ENCODE assay signal across 18 mouse cellular contexts in the genomic region with DNA sequence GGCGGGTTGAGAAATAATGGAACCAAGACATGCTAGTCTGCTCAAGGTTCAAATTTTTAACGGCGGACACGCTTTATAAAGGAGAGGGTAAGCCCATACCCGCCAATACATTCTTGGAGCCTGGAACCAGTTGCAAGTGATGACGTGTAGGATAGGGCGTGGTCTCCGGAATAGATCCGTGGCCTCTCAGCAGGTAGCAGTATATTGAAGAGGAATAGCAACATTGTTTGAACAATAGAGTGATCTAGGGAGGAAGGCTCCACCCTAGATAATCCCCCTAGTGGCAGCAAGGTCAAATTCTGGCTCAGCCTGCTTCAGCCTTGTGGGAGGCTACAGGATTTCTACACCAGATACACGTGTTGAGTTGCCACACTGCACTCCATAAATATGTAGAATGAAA. TPM values are rescaled to one million over a fixed set of nuclear protein-coding genes. Genes with fewer than 3 reads are reported as not detected.
DNase-seq lines count a peak whose midpoint lies in the region; ATAC-seq and TF ChIP-seq lines count a peak whose summit lies in the region.
"Had no signal": no experiment of that assay in that cellular context is flagged by ENCODE, and none has a peak within 500 bp of the region (broad histone marks: within the 10 kb centered on the region; RNA-seq: fewer than 3 reads in every experiment).

No protein-coding gene starts in this region.

- WGBS in lung, embryonic 14.5 days: 82% methylated on average over 10 of the region's 10 CpGs
- 36% methylated on average over 10 of the region's 10 CpGs for WGBS in macrophage (ENCODE audit: missing documents)

- no peaks in the 10 kb centered on the region for H3K36me3 ChIP-seq in lung, embryonic 14.5 days (ENCODE audit: insufficient read depth)
- H3K36me3 ChIP-seq in E14TG2a.4 (ENCODE audit: insufficient read depth, low read length) (no peaks in the 10 kb centered on the region), macrophage (ENCODE audit: inconsistent target) (peaks cover 9% of the 10 kb centered on the region)
- H3K36me3 ChIP-seq: embryonic facial prominence, embryonic 12.5 days; heart, embryonic 15.5 days; midbrain, embryonic 15.5 days had no signal

- no peaks in the 10 kb centered on the region for H3K9me3 ChIP-seq in lung, embryonic 14.5 days (ENCODE audit: low read depth, low read length)
- peaks cover 15% of the 10 kb centered on the region for H3K9me3 ChIP-seq in E14TG2a.4 (ENCODE audit: low read length)
- H3K9me3 ChIP-seq: embryonic facial prominence, embryonic 12.5 days; heart, embryonic 15.5 days; midbrain, embryonic 15.5 days had no signal

- H3K27ac ChIP-seq in lung, embryonic 14.5 days (ENCODE audit: low read depth): no peak overlapping the region
- H3K27ac ChIP-seq in macrophage: peak overlapping the region; percentile 82
- H3K27ac ChIP-seq: embryonic facial prominence, embryonic 12.5 days; heart, embryonic 15.5 days; hindbrain, postnatal 0 days; midbrain, embryonic 15.5 days had no signal

- H3K4me1 ChIP-seq in lung, embryonic 14.5 days (ENCODE audit: insufficient read depth): no peaks in the 10 kb centered on the region
- H3K4me1 ChIP-seq in E14TG2a.4 (replicated peaks; ENCODE audit: low read depth, low read length): peaks cover 19% of the 10 kb centered on the region
- H3K4me1 ChIP-seq: embryonic facial prominence, embryonic 12.5 days; heart, embryonic 15.5 days; midbrain, embryonic 15.5 days had no signal

- no peaks in the 10 kb centered on the region for H3K27me3 ChIP-seq in lung, embryonic 14.5 days (ENCODE audit: insufficient read depth, low read length)
- H3K27me3 ChIP-seq in E14TG2a.4 (ENCODE audit: insufficient read depth, low read length): peaks cover 8% of the 10 kb centered on the region; the same call in 1 of the 2 replicates
- H3K27me3 ChIP-seq: embryonic facial prominence, embryonic 12.5 days; heart, embryonic 15.5 days; midbrain, embryonic 15.5 days had no signal

- ATAC-seq in lung, embryonic 14.5 days (ENCODE audit: insufficient read depth): peak; percentile 55; the same call in 1 of the 2 replicates
- no peak for ATAC-seq in erythroid progenitor cell, adult 5-6 weeks (replicated peaks; ENCODE audit: low FRiP score, poor library complexity, severe bottlenecking)
- ATAC-seq: forebrain, embryonic 16.5 days; hindbrain, postnatal 0 days; midbrain, embryonic 15.5 days had no signal

- H3K4me2 ChIP-seq in lung, embryonic 14.5 days: no peak overlapping the region
- H3K4me2 ChIP-seq: embryonic facial prominence, embryonic 12.5 days; heart, embryonic 15.5 days; midbrain, embryonic 15.5 days had no signal

- H3K4me3 ChIP-seq in lung, embryonic 14.5 days (ENCODE audit: low read depth, low read length): no peak overlapping the region
- H3K4me3 ChIP-seq in E14TG2a.4 (replicated peaks; ENCODE audit: low read length) (peak overlapping the region; percentile 14), macrophage (ENCODE audit: inconsistent target) (no peak overlapping the region)
- H3K4me3 ChIP-seq: embryonic facial prominence, embryonic 12.5 days; heart, embryonic 15.5 days; midbrain, embryonic 15.5 days had no signal

- no peak for TF ChIP-seq CTCF in lung, embryonic 14.5 days (IDR thresholded peaks at IDR 0.05; ENCODE audit: low read depth)
- TF ChIP-seq CTCF in E14TG2a.4 (conservative IDR thresholded peaks at IDR 0.05; ENCODE audit: low read length): peak; percentile 34

- no peak overlapping the region for H3K9ac ChIP-seq in lung, embryonic 14.5 days
- H3K9ac ChIP-seq: embryonic facial prominence, embryonic 12.5 days; heart, embryonic 15.5 days; midbrain, embryonic 15.5 days had no signal

- DNase-seq in lung, embryonic 14.5 days: no peak
- DNase-seq in lung, postnatal 14 days: no peak
- DNase-seq in R1 (ENCODE audit: low read depth, low spot score): peak; percentile 93
- no peak for DNase-seq in c-Kit-positive CD71-positive TER-119-positive erythroid progenitor cells, embryonic 14.5 days (ENCODE audit: low spot score)
- DNase-seq: adrenal gland, postnatal 10 days; cerebellum, adult 8-10 months; kidney, adult 2 months; kidney, postnatal 25 days had no signal

- no peaks in the 10 kb centered on the region for H3K79me2 ChIP-seq in macrophage (ENCODE audit: inconsistent target)

RNA-seq across cellular contexts. Expression of a gene that starts 10.5 kb away (rescaled TPM):
- 31.2 and 34.4 TPM in 2 replicates for polyA plus RNA-seq in lung, embryonic 14.5 days (2014; fragmentation: Nextera tagmentation; extraction: Ambion mirVana)
- total RNA-seq in macrophage (2018; cell fraction: chromatin; rRNA removed): 100 to 1,000 TPM in 4 of 26 experiments, 10 to 100 TPM in 22; 23.3 to 150 (median 64.8) TPM
- 100 to 1,000 TPM; 102 to 195 (median 120) TPM for total RNA-seq in macrophage (2018; cell fraction: cytosol; rRNA removed)
- 100 to 1,000 TPM in 22 of 26 experiments, 10 to 100 TPM in 4; 76.2 to 217 (median 134) TPM for total RNA-seq in macrophage (2018; cell fraction: nucleus; rRNA removed)
- polyA plus RNA-seq in macrophage (2018): 76.7 to 111 TPM (median 104 TPM) in 3 replicates
- 14.4 and 17.6 TPM in 2 replicates for total RNA-seq in erythroid progenitor cell, adult 5-6 weeks (2015; ENCODE audit: low replicate concordance)
- 8.9 and 11.4 TPM in 2 replicates for total RNA-seq in erythroid progenitor cell, adult 5-6 weeks (2017; ENCODE audit: low replicate concordance)

RNA-seq across cellular contexts. Expression of a gene that starts 12.7 kb away (rescaled TPM):
- not detected in 2 replicates for polyA plus RNA-seq in lung, embryonic 14.5 days (2014; fragmentation: Nextera tagmentation; extraction: Ambion mirVana)
- 1,000 to 10,000 TPM in 9 of 26 experiments, 100 to 1,000 TPM in 11, 10 to 100 TPM in 4, 1 to 10 TPM in 2; 6.8 to 5,659 (median 647) TPM for total RNA-seq in macrophage (2018; cell fraction: chromatin; rRNA removed)
- total RNA-seq in macrophage (2018; cell fraction: cytosol; rRNA removed): 1,000 to 10,000 TPM in 10 of 26 experiments, 100 to 1,000 TPM in 8, 10 to 100 TPM in 4, 1 to 10 TPM in 4; 5.8 to 5,279 (median 809) TPM
- total RNA-seq in macrophage (2018; cell fraction: nucleus; rRNA removed): 1,000 to 10,000 TPM in 15 of 26 experiments, 100 to 1,000 TPM in 6, 10 to 100 TPM in 5; 13.1 to 5,165 (median 1,063) TPM
- polyA plus RNA-seq in macrophage (2018): 12.2 to 32.9 TPM (median 13.4 TPM) in 3 replicates
- 0.84 TPM in 1 of 2 replicates, not detected in the other for total RNA-seq in erythroid progenitor cell, adult 5-6 weeks (2015; ENCODE audit: low replicate concordance)
- total RNA-seq in erythroid progenitor cell, adult 5-6 weeks (2017; ENCODE audit: low replicate concordance): 0.26 TPM in 1 of 2 replicates, not detected in the other
- total RNA-seq: adrenal gland, postnatal 10 days; heart, adult 18-20 months; hindbrain, postnatal 0 days; left cerebral cortex, postnatal 36 days had no signal
- polyA plus RNA-seq: embryonic facial prominence, embryonic 12.5 days; forebrain, embryonic 16.5 days; heart, embryonic 15.5 days; hindbrain, postnatal 0 days; kidney, adult 2 months; midbrain, embryonic 15.5 days had no signal

RNA-seq across cellular contexts. Expression of a gene that starts 39.9 kb away (rescaled TPM):
- 33.5 and 33.7 TPM in 2 replicates for polyA plus RNA-seq in lung, embryonic 14.5 days (2014; fragmentation: Nextera tagmentation; extraction: Ambion mirVana)
- 100 to 1,000 TPM; 139 to 437 (median 255) TPM for total RNA-seq in macrophage (2018; cell fraction: chromatin; rRNA removed)
- 10 to 100 TPM; 30.9 to 98.7 (median 59.1) TPM for total RNA-seq in macrophage (2018; cell fraction: cytosol; rRNA removed)
- 100 to 1,000 TPM in 25 of 26 experiments, 10 to 100 TPM in 1; 89.1 to 303 (median 191) TPM for total RNA-seq in macrophage (2018; cell fraction: nucleus; rRNA removed)
- 27.5 to 57.4 TPM (median 29.6 TPM) in 3 replicates for polyA plus RNA-seq in macrophage (2018)
- total RNA-seq in erythroid progenitor cell, adult 5-6 weeks (2015; ENCODE audit: low replicate concordance): 36.9 and 41.8 TPM in 2 replicates
- total RNA-seq in erythroid progenitor cell, adult 5-6 weeks (2017; ENCODE audit: low replicate concordance): 65.7 and 103 TPM in 2 replicates

Comparison
In these comparisons a context has a peak if more than half of its experiments do, and no peak if none do; other contexts are left out.
1. RNA of a gene that starts 12.7 kb away (polyA plus RNA-seq): 12.2 to 32.9 TPM in macrophage; not detected in lung, embryonic 14.5 days; every median in the first group is over 10 times any median in the second.